Mouse (Mus musculus) midbrain, embryonic 10.5 days (tissue): ENCODE data around the gene Cnfn. TPM values are rescaled to one million over a fixed set of nuclear protein-coding genes. Genes with fewer than 3 reads are reported as not detected.

Experiments used
- DNase-seq: peaks from one replicate; pipeline ENCODE4 v3.0.0-alpha.2; 2017; ENCODE audit warnings: low spot score
- H3K27ac ChIP-seq: fragments of 300-500 bp; sonication (generic); replicated peaks from 2 replicates; pipeline ENCODE4 v1.5.1; 2016; ENCODE audit warnings: mild to moderate bottlenecking
- H3K27me3 ChIP-seq: fragments of 300-500 bp; sonication (generic); 2 replicates; pipeline ENCODE4 v1.6.1; 2016; ENCODE audit warnings: low read depth, mild to moderate bottlenecking; ENCODE audit not compliant: poor library complexity, severe bottlenecking
- H3K36me3 ChIP-seq: fragments of 300-500 bp; sonication (generic); 2 replicates; pipeline ENCODE4 v1.6.1; 2016; ENCODE audit warnings: mild to moderate bottlenecking, moderate library complexity
- H3K4me1 ChIP-seq: fragments of 300-500 bp; sonication (generic); 2 replicates; pipeline ENCODE4 v1.6.1; 2016
- H3K4me3 ChIP-seq: fragments of 300-500 bp; sonication (generic); 2 replicates; pipeline ENCODE4 v1.5.1; 2016; ENCODE audit warnings: mild to moderate bottlenecking, moderate library complexity
- H3K9me3 ChIP-seq: fragments of 300-500 bp; sonication (generic); replicated peaks from 2 replicates; pipeline ENCODE4 v1.6.1; 2016; ENCODE audit warnings: mild to moderate bottlenecking
- WGBS: fragments of 180-500 bp; shearing (Covaris S2); methylation state at CpG from one replicate; pipeline ENCODE4 v1.1.7; 2016; 5-methylcytosine and 5-hydroxymethylcytosine counted together
- polyA plus RNA-seq: library from polyadenylated mRNA; unstranded; fragments of >200 nt; fragmentation: Nextera tagmentation; extraction: Ambion mirVana; gene quantifications from 2 replicates; pipeline ENCODE4 v1.2.1, GENCODE M21; 2016

The Cnfn gene
- polyA plus RNA-seq, 1 experiment from 2014 or later = not detected

DNA sequence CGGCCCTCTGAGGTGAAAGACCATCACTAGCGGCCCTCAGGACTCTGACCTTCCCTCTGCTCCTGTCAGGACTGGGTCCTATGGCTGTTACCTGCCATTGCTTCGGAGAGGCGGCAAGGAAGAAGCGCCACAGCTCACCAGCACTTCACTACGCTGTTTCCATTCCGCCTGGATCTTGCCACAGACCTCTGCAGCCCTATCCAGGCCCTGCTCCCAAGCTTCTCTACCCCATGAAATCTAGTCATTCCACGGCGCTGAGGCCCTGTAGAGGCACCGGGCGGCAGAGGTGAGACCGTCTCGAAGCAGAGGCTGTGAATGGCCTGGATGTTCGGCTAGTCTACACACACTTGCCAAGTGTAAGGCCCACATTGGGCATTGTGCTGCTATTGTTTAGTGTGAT lies 27.1 kb upstream of the Cnfn start:
- WGBS = 89% methylated on average over 14 of the region's 14 CpGs
- Histone ChIP-seq H3K36me3 (no peaks in the 10 kb centered on the region), H3K4me3 (peak overlapping the region; percentile 80), H3K4me1 (peaks cover 24% of the 10 kb centered on the region), H3K27ac (peak overlapping the region; percentile 83), H3K9me3 (no peaks in the 10 kb centered on the region), H3K27me3 (peaks cover 42% of the 10 kb centered on the region)
- DNase-seq = no peak

DNA sequence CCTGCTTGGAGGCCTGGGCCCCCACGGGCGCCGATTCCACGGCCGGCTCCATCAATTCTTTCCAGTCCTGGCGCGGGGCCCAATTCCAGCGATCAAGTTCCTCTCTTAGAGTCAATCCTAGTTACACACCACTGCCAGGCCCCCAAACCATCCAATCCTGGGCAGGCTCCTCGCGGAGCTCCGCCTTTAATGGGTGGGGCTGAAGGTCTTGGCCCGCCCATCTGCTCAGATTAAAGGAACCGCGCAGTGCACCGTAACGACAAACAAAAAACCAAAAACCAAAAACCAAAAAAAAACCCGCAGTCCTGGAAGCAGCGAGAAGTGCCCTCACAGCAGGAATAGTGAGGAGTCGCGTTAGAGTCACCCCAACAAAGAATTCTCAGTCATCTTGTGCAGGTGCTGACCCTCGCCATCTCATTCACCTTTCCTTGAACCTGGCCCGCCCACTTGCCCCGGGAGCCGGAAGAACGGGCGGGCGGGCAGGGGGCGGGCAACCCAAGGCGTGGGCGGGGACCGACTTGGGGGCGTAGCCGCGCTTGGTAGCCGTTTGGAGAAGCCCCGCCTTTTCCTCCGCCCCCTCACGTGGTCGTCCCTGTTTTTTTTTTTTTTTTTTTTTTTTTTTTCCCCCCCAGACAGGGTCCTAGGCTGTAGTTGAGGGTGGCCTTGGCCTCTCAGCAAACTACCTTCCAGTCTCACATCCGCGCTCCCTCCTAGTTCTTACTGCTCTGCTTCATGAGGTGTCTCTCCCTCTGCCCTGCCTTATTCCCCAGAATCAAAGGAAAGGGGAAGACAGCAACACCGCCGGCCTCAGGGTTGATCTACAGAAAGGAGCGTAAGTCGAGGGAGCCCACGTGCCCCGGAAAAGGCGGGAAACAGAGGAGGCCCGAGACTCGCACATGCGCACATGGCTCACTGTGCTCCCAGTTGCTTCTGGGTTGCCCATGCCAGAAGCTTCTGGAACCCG lies 26.3 kb upstream of the Cnfn start:
- Histone ChIP-seq H3K4me3 (peak overlapping the region; percentile 80), H3K27me3 (peaks cover 42% of the 10 kb centered on the region), H3K27ac (peak overlapping the region; percentile 83), H3K4me1 (peaks cover 29% of the 10 kb centered on the region), H3K36me3 (no peaks in the 10 kb centered on the region), H3K9me3 (no peaks in the 10 kb centered on the region)
- peak; percentile 92 for DNase-seq
- WGBS = 8% methylated on average over 52 of the region's 52 CpGs

DNA sequence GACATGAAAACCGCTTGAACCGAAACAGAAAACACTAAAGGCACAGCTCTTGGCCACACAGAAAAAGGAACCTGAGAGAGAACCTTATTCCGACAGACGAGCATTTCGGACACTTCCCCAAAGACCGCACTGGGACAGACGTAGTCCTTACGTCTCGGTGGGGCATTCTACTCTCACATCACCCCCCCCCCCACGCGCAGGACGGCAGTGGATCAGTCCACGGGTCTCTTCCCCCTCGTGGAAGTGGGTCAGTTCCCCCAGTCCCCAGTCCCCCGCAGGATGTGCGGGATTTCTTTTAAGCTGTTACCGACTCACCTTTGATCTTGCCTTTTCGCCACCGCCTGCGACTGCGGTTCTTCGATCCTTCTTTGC lies 25.6 kb upstream of the Cnfn start:
- H3K27me3 ChIP-seq = peaks cover 42% of the 10 kb centered on the region
- H3K9me3 ChIP-seq = no peaks in the 10 kb centered on the region
- H3K4me1 ChIP-seq = peaks cover 35% of the 10 kb centered on the region
- H3K27ac ChIP-seq = peak overlapping the region; percentile 83
- DNase-seq = peak; percentile 11
- H3K36me3 ChIP-seq = no peaks in the 10 kb centered on the region
- WGBS = 2% methylated on average over 22 of the region's 22 CpGs
- H3K4me3 ChIP-seq = peak overlapping the region; percentile 80

DNA sequence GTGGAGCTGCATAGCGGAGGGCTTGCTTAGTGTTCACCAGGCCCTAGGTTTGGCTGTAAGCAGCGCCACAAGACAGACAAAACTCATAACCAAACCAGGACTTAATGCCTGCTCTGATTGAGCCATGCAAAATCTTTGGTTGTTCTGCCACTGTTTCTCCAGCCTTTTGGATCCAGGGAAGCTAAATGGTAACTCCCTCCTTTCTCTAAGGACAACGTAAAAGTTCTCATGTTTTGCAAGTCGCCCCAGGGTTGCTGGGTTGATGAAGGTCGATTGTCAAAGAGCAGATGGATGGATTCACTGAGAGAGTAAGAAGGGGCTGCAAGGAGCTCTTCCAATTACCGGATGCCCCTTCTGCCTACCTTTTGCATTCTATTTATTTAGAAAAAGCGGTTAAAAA lies 25.2 kb upstream of the Cnfn start:
- no peaks in the 10 kb centered on the region for H3K9me3 ChIP-seq
- WGBS = 31% methylated on average over 7 of the region's 7 CpGs
- H3K4me1 ChIP-seq = peaks cover 39% of the 10 kb centered on the region
- peaks cover 42% of the 10 kb centered on the region for H3K27me3 ChIP-seq
- no peak overlapping the region for H3K27ac ChIP-seq
- H3K36me3 ChIP-seq = no peaks in the 10 kb centered on the region
- DNase-seq = peak; percentile 12
- H3K4me3 ChIP-seq = peak overlapping the region; percentile 80

DNA sequence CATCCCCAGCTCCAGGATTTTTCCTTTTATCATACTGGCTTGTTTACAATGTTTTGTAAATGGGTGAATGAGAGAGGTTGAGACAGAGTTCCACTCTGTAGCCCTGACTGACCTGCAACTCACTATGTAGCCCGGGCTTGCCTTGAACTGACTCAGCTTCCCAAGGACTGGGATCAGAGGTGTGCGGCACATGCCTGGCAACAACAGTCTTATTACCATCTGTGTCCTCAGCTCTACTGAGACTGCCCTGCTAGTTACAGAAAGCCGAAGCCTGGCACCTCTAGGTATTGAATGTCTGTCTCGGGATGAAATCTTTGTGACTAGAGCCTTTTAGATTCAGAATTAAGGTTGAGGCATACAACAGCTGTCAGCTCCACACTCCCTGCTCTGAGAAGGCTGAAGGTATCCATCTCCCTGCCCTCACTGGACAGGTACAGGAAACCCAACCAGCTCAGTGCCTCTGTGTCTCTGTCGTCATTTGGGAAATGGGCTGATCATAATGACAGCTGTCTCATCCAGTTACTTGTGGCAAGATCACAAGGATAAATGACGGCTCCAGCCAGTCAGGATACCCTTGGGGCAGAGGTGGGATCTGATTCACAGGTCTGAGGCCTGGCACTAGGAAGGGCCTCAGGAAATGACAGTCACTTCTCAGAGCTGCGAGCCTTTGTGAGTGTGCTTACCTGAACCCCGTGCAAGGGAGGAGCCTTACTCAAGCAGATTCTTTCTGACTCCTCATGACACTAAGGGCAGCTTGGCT lies 24.1 kb upstream of the Cnfn start:
- DNase-seq = peak; percentile 9
- peaks cover 42% of the 10 kb centered on the region for H3K27me3 ChIP-seq
- 82% methylated on average over 8 of the region's 8 CpGs for WGBS
- H3K4me1 ChIP-seq = peaks cover 40% of the 10 kb centered on the region
- H3K4me3 ChIP-seq = peak overlapping the region; percentile 80; the same call in 1 of the 2 replicates
- H3K27ac ChIP-seq = no peak overlapping the region
- no peaks in the 10 kb centered on the region for H3K9me3 ChIP-seq
- peaks cover 2% of the 10 kb centered on the region; the same call in 1 of the 2 replicates for H3K36me3 ChIP-seq

DNA sequence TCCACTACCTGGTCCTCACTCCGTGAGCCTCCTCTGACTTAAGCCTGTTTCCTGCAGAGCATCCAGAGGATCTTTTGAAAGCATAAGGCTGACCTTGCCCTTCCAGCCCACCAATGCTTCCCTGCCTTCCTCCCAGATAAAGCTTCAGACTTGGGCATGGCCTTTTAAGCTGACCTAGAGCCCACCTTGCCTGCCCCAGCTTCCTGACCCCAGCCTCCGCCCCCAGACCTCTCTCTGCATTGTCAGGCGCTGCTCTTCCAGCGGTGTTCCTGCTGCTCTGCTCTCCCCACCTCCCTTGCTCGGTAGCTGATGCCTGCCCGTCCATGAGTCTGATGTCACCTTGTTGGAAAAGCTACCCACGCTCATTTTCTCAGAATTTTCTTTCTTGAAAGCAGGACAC lies 23.3 kb upstream of the Cnfn start:
- 32% methylated on average over 7 of the region's 7 CpGs for WGBS
- H3K4me1 ChIP-seq = peaks cover 40% of the 10 kb centered on the region
- H3K27ac ChIP-seq = no peak overlapping the region
- peaks cover 42% of the 10 kb centered on the region for H3K27me3 ChIP-seq
- peaks cover 10% of the 10 kb centered on the region for H3K36me3 ChIP-seq
- no peak overlapping the region for H3K4me3 ChIP-seq
- no peaks in the 10 kb centered on the region for H3K9me3 ChIP-seq
- no peak for DNase-seq

DNA sequence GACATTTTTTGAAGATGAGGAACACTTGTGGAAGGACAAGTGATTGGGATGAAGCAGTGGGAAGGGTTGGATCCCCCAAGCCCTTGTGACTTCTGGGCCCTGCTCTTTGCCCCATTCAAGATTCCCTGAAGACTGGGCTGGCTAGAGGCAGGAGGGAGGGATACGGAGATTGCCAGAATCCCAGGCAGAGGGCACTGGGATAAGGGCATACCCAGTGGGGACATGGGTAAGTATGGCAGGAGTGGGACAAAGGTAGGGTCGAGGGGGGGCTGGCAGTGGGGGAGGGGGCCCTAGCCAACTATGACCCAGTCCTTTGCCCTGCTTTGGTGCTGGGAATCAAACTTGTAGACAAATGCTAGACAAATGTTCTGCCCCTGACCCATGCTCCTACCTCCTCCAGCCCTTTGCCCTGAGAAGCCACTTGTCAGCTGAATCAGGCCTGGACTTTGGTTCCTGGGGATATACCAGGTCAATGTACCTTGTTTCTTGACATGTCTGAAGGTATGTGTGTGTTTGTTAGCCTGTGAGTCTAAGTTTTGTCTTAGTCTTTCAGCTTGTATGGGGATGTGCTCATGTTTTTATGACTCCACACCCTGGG lies 22.4 kb upstream of the Cnfn start:
- Histone ChIP-seq H3K4me3 (no peak overlapping the region), H3K36me3 (peaks cover 18% of the 10 kb centered on the region), H3K27me3 (peaks cover 34% of the 10 kb centered on the region), H3K27ac (no peak overlapping the region), H3K9me3 (no peaks in the 10 kb centered on the region), H3K4me1 (peaks cover 40% of the 10 kb centered on the region)
- WGBS = 75% methylated on average over 2 of the region's 2 CpGs
- DNase-seq = no peak

DNA sequence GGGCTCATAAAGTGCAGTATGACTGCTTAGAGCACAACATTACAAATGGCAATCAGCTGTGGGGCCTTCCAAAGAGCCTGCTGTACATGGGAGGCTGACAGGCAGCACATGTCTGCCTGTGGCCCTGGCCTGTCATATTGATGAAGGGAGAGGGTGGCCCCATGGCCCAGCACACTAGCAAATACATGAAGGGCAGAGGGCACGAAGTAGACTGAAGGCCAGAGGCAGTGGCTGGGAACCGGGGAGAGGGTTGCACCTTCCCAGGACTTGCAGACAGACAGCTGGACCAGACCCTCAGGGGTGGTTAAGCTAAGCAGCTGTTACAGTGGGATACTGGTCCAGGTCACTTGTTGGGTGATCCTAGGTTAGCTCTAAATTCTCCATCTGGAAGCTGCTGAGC lies 21.5 kb upstream of the Cnfn start:
- WGBS = 46% methylated on average over 2 of the region's 2 CpGs
- H3K27ac ChIP-seq = no peak overlapping the region
- H3K4me3 ChIP-seq = no peak overlapping the region
- H3K4me1 ChIP-seq = peaks cover 34% of the 10 kb centered on the region
- H3K9me3 ChIP-seq = no peaks in the 10 kb centered on the region
- peaks cover 28% of the 10 kb centered on the region for H3K27me3 ChIP-seq
- H3K36me3 ChIP-seq = peaks cover 26% of the 10 kb centered on the region
- no peak for DNase-seq

DNA sequence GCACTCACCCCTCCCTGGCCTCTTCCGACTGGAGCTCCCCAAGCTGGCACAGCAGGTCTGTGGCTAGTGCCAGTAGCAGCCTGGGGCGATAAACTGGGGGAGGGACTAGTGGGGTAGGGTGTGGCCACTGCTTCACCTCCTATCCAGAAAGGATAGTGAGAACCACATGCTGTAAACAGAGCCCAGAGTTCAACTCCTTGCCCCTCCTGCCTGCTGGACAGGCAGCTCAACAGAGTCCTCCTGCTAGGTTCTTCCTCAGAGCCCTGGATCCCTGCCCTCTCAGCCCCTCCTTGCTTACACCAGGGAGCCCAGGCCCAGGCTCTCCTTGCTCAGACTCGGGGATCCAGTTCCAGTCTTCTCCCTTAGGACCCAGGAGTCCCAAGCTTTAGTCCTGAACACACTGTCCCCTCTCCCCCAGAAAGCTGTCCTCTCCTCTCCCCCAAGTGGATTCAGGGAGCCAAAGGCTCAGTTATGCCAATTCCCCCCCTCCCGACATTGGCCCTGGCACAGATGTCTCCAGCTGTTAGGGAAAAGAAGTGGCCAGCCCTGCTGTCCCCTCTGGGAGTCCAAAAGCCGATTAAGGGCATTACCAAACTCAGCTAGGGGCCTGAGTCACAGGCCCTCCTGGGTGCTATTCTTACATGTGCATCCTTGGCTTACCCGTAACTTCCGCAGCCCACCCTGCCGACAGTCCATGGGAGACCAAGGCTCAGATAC lies 20.7 kb upstream of the Cnfn start:
- H3K9me3 ChIP-seq = no peaks in the 10 kb centered on the region
- peaks cover 31% of the 10 kb centered on the region for H3K4me1 ChIP-seq
- no peak overlapping the region for H3K4me3 ChIP-seq
- DNase-seq = no peak
- H3K36me3 ChIP-seq = peaks cover 34% of the 10 kb centered on the region
- WGBS = 36% methylated on average over 8 of the region's 8 CpGs
- H3K27me3 ChIP-seq = peaks cover 28% of the 10 kb centered on the region
- no peak overlapping the region for H3K27ac ChIP-seq

DNA sequence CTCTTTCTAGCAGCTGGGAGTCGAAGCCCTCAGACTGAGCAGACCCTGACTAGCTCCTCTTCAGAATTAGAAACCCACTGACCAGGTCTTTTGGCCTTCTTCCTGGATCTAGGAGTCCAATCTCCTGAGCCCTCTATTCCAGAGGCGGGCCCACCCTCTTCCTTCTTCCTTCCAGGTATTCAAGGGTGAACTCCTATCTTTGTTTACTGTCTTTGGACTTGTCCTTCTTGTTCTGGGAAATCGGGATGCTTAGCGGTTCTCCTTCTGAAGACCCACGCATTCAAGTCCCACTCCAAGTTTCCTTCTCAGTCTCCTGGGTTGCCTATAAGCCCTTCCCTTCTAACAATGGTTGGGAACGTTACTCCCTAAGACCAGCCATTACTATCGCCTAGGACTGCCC lies 19.4 kb upstream of the Cnfn start:
- Histone ChIP-seq H3K27me3 (peaks cover 18% of the 10 kb centered on the region), H3K36me3 (peaks cover 44% of the 10 kb centered on the region), H3K4me3 (no peak overlapping the region), H3K9me3 (no peaks in the 10 kb centered on the region), H3K27ac (no peak overlapping the region), H3K4me1 (peaks cover 21% of the 10 kb centered on the region)
- 87% methylated on average over 7 of the region's 7 CpGs for WGBS
- DNase-seq = no peak

DNA sequence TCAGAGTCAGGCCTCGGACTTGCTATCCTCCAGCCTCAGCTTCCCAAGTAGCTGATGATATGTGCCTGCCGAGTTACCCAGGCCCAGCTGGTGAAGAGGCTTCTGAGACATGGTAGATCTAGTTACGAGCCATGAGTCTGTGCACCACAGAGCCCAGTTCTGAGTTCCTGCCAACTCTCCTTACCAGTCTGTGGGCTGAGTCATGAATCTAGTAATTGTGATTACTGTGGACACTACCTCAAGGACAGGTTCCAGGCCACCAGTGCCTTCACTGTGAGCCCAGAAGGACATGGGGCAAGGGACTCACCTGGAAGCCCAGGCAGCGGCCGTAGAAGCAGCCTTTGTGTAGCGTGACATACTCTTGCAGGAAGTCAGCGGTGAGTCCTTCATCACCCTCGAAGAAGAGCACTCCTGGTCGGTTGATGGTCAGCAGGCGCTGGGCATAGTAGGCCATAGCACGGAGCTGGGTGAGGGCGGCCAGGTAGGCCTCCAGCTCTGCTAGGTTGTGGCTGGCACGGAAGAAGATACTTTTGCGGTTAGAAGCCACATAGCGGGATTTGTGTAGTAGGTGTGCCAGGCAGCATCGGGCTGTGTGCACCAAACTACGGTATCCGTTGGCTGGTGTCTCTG lies 18.4 kb upstream of the Cnfn start:
- peaks cover 19% of the 10 kb centered on the region for H3K4me1 ChIP-seq
- DNase-seq = no peak
- WGBS = 93% methylated on average over 18 of the region's 18 CpGs
- no peaks in the 10 kb centered on the region for H3K9me3 ChIP-seq
- H3K27ac ChIP-seq = no peak overlapping the region
- peaks cover 51% of the 10 kb centered on the region for H3K36me3 ChIP-seq
- H3K27me3 ChIP-seq = peaks cover 8% of the 10 kb centered on the region; the same call in 1 of the 2 replicates
- H3K4me3 ChIP-seq = no peak overlapping the region
